Mouse (Mus musculus): ENCODE results near the gene Rnf121. TPM values are rescaled to one million over a fixed set of nuclear protein-coding genes. Genes with fewer than 3 reads are reported as not detected.

The Rnf121 gene
- total and polyA plus RNA-seq, 3 experiments, result 10.3 to 24.8 (median 20.4) TPM

DNA sequence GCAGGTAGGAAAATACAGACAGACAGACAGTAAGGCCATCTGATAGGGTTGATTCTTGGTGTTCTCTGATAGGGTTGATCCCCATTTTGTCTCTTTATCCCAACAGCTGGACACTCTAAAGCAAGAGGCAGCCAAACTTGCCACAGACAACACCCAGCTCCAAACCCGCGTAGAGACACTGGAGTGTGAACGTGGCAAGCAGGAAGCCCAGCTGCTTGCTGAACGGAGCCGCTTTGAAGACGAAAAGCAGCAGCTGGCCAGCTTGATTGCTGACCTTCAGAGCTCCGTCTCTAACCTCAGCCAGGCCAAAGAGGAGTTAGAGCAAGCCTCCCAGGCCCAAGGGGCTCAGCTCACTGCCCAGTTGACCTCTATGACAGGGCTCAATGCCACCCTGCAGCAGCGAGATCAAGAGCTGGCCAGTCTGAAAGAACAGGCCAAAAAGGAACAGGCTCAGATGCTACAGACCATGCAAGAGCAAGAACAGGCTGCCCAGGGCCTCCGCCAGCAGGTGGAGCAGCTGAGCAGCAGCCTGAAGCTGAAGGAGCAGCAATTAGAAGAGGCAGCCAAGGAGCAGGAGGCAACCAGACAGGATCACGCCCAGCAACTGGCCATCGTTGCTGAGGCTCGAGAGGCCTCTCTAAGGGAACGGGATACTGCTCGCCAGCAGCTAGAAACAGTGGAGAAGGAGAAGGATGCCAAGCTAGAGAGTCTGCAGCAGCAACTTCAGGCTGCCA lies 66.9 kb downstream of the Rnf121 start:
- H3K4me3 ChIP-seq (replicated peaks in 1 of 3; ENCODE audit: low read depth in 2 of 3, low read length in 2 of 3, poor library complexity in 1 of 3), result no peak overlapping the region
- no peaks in the 10 kb centered on the region for H3K79me2 ChIP-seq (replicated peaks; ENCODE audit: control insufficient read depth, extremely low read depth, insufficient read depth, poor library complexity, severe bottlenecking)
- no peaks in the 10 kb centered on the region for H3K27me3 ChIP-seq (replicated peaks)
- TF ChIP-seq E2F4 (IDR thresholded peaks at IDR 0.05; ENCODE audit: insufficient replicate concordance, low read depth, low read length) (no peak), TBP (conservative IDR thresholded peaks at IDR 0.05; ENCODE audit: low read depth, low read length) (no peak), SIN3A (IDR thresholded peaks at IDR 0.05; ENCODE audit: low read length) (no peak), USF1 (IDR thresholded peaks at IDR 0.05; ENCODE audit: low read depth, low read length) (no peak), NELFE (IDR thresholded peaks at IDR 0.05; ENCODE audit: low read depth, low read length) (no peak), ELF1 (IDR thresholded peaks at IDR 0.05; ENCODE audit: low read depth, low read length) (no peak), MAX (IDR thresholded peaks at IDR 0.05; ENCODE audit: low read length) (no peak), MXI1 (IDR thresholded peaks at IDR 0.05; ENCODE audit: low read depth, low read length) (no peak), MYC (IDR thresholded peaks at IDR 0.05; ENCODE audit: low read depth, low read length) (no peak), CTCF (conservative IDR thresholded peaks at IDR 0.05 in 1 of 2, IDR thresholded peaks at IDR 0.05 in 1 of 2; ENCODE audit: low read depth in 2 of 2, low read length in 2 of 2) (peak; percentile 74 to 80), JUN (IDR thresholded peaks at IDR 0.05; ENCODE audit: insufficient read depth, low read depth, low read length) (no peak), SMC3 (IDR thresholded peaks at IDR 0.05; ENCODE audit: low read depth, low read length) (peak; percentile 74), ZNF384 (IDR thresholded peaks at IDR 0.05; ENCODE audit: low read depth, low read length) (no peak), POLR2AphosphoS2 (IDR thresholded peaks at IDR 0.05; ENCODE audit: low read depth, low read length) (no peak), EP300 (IDR thresholded peaks at IDR 0.05; ENCODE audit: low read length) (no peak), CHD2 (IDR thresholded peaks at IDR 0.05; ENCODE audit: low read length) (no peak), UBTF (IDR thresholded peaks at IDR 0.05; ENCODE audit: low read depth, low read length) (no peak), RCOR1 (conservative IDR thresholded peaks at IDR 0.05; ENCODE audit: low read depth, low read length) (no peak), JUND (conservative IDR thresholded peaks at IDR 0.05; ENCODE audit: low read depth, low read length) (no peak), RAD21 (IDR thresholded peaks at IDR 0.05; ENCODE audit: low read depth, low read length) (peak; percentile 40), POLR2A (IDR thresholded peaks at IDR 0.05; ENCODE audit: low read depth, low read length) (no peak), USF2 (conservative IDR thresholded peaks at IDR 0.05; ENCODE audit: low read depth, low read length) (no peak), NRF1 (IDR thresholded peaks at IDR 0.05; ENCODE audit: low read depth, low read length) (no peak)
- dilution Hi-C loops (cut with MboI; ENCODE audit: extremely low pct_ligation_motif_present, extremely low pct_unique_long_range_greater_than_20kb, low sequenced_read_pairs) (no loop called here), in situ Hi-C loops (cut with MboI; ENCODE audit: low pct_ligation_motif_present, low pct_unique_long_range_greater_than_20kb, low sequenced_read_pairs) (no loop called here)
- H3K36me3 ChIP-seq (replicated peaks in 1 of 2; ENCODE audit: control insufficient read depth in 1 of 2, insufficient read depth in 1 of 2, low read length in 1 of 2), result peaks cover 85 to 98% of the 10 kb centered on the region in 2 experiments
- H3K4me1 ChIP-seq (ENCODE audit: control insufficient read depth in 1 of 2, insufficient read depth in 2 of 2), result peaks cover 0 to 17% of the 10 kb centered on the region in 2 experiments; a peak in 3 of 4 replicates
- no peaks in the 10 kb centered on the region for H3K9me3 ChIP-seq (replicated peaks; ENCODE audit: low read length)
- no peak overlapping the region for H3K9ac ChIP-seq (ENCODE audit: insufficient read depth, low read depth)
- no peak overlapping the region for H3K4me2 ChIP-seq (ENCODE audit: insufficient read depth, low read depth, poor library complexity, severe bottlenecking)
- H3K27ac ChIP-seq (ENCODE audit: insufficient read depth, low read depth), result no peak overlapping the region
- peak; percentile 56 for DNase-seq (ENCODE audit: extremely low read depth)
